Mouse (Mus musculus): Measurements from ENCODE around the gene Bloc1s5.

Gene Bloc1s5

DNA sequence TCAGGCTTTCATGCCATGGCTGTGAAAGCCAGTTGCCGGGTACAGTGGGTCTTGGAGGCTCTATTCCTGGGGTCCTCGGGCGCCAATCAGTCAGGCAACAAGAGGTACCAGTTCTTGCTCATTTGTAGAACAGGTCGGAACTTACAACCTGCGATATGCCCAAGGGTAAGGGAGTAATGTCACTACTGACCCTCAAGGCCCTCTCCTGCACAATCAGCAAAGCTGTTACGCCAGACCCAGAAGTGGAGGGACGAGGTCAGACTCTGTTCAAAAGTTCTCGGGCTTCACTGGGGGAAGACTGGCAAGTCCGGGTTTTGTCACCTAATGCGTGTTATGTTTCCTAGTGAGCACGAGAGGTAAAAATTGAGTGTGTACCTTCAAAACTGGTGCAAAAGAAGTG lies 34.1 kb downstream of the Bloc1s5 start:
- no peak for TF ChIP-seq GATA4 (IDR thresholded peaks at IDR 0.05; ENCODE audit: insufficient replicate concordance, low read length)

DNA sequence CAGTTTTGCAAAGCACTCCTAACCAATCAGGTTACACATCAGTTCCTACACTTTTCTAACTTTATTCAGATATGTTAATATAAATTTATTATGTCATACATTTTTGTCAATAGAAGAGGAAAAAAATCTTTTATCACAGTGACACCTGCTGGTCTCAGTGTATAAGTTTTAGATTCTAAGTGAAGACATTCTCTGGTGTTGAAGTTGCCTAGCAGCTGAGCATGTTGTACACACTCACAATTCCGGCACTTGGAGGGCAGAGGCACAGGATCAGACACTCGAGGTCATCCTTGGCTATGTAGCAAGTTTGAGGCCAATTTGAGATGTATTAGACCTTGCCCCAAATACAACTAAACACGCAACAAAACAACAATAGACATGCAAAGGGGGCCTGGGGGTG lies 37.8 kb downstream of the Bloc1s5 start:
- no peak for TF ChIP-seq GATA4 (IDR thresholded peaks at IDR 0.05; ENCODE audit: insufficient replicate concordance, low read length)

- no peak for TF ChIP-seq GATA4 (IDR thresholded peaks at IDR 0.05; ENCODE audit: insufficient replicate concordance, low read length)
Observed at GRCm38 (mm10) chr13:38596461-38596860, 38.4 kb downstream of the Bloc1s5 start.

- peak; percentile 84 for TF ChIP-seq GATA4 (IDR thresholded peaks at IDR 0.05; ENCODE audit: insufficient replicate concordance, low read length)
Observed at GRCm38 (mm10) chr13:38593114-38593513, 41.8 kb downstream of the Bloc1s5 start.

- TF ChIP-seq GATA4 (IDR thresholded peaks at IDR 0.05; ENCODE audit: insufficient replicate concordance, low read length): no peak
Observed at GRCm38 (mm10) chr13:38587350-38587749, 47.6 kb downstream of the Bloc1s5 start.

DNA sequence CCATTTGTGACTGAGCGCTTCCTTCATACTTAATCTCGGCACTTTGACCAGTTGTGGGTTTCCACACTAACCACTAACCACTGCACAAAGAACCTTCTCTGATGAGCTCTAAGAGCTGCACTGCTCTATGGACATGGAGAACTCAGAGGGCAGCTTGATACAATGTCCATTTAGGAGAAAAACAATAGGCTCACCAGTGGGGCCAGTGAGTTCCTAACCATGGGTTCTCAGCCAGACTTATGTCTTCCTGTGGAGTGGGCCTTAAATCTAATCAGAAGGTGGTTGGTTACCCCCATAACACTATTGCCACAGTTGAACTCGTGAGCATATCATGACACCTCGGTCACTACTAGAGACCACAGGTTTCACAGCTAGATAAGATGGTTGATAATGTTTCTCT lies 48.5 kb downstream of the Bloc1s5 start:
- no peak for TF ChIP-seq GATA4 (IDR thresholded peaks at IDR 0.05; ENCODE audit: insufficient replicate concordance, low read length)

DNA sequence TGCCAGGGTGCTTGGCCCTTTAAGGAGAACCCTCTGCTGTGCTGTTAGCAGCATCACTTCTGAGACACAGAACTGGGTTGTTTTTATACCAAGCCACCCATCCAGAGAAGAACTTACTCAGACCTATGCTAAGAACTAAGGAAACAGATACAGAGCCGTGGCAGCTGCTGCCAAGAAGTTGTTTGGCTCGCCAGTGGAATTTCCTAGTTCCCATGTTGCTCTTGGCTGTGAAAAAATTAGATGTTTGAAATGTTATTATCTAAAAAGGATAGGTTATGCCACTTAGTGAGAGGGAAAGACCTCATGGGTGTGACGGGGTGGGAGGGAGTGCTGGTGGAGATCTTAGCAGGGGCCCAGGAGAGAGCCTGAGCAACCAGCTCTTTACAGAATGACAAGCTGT lies 52.1 kb downstream of the Bloc1s5 start:
- TF ChIP-seq GATA4 (IDR thresholded peaks at IDR 0.05; ENCODE audit: insufficient replicate concordance, low read length): peak; percentile 30; the same call in 1 of the 2 replicates

- peak; percentile 54; the same call in 1 of the 2 replicates for TF ChIP-seq GATA4 (IDR thresholded peaks at IDR 0.05; ENCODE audit: insufficient replicate concordance, low read length)
Observed at GRCm38 (mm10) chr13:38580601-38581457, 54.1 kb downstream of the Bloc1s5 start.

- TF ChIP-seq GATA4 (IDR thresholded peaks at IDR 0.05; ENCODE audit: insufficient replicate concordance, low read length): peak; percentile 93; the same call in 1 of the 2 replicates
Observed at GRCm38 (mm10) chr13:38579971-38580600, 54.8 kb downstream of the Bloc1s5 start.

DNA sequence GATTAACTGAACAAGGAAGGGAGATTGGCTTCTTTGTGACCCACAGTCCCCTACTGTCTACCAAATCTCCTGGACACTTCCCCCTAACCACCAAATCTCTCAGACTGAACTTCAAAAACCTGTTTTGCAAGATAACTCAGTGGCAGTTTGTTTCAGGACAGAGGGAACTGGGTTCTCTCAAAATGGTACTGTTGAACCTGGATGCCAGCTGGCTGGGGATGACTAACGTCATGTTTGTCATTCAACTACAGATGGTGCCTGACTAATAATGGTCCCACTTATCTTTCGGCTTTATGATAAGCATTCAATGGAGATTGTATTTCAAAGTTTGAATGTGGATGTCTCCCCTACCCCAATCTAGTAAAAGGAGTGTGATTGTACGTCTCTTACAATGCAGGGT lies 60.2 kb downstream of the Bloc1s5 start:
- no peak for TF ChIP-seq GATA4 (IDR thresholded peaks at IDR 0.05; ENCODE audit: insufficient replicate concordance, low read length)

GRCm38 (mm10) chr13:38573281-38573680 lies 61.6 kb downstream of the Bloc1s5 start:
- no peak for TF ChIP-seq GATA4 (IDR thresholded peaks at IDR 0.05; ENCODE audit: insufficient replicate concordance, low read length)

GRCm38 (mm10) chr13:38565245-38565644 lies 69.7 kb downstream of the Bloc1s5 start:
- no peak for TF ChIP-seq GATA4 (IDR thresholded peaks at IDR 0.05; ENCODE audit: insufficient replicate concordance, low read length)

- no peak for TF ChIP-seq GATA4 (IDR thresholded peaks at IDR 0.05; ENCODE audit: insufficient replicate concordance, low read length)
Observed at GRCm38 (mm10) chr13:38554611-38555010, 80.3 kb downstream of the Bloc1s5 start.

GRCm38 (mm10) chr13:38554210-38554609 lies 80.7 kb downstream of the Bloc1s5 start:
- no peak for TF ChIP-seq GATA4 (IDR thresholded peaks at IDR 0.05; ENCODE audit: insufficient replicate concordance, low read length)

DNA sequence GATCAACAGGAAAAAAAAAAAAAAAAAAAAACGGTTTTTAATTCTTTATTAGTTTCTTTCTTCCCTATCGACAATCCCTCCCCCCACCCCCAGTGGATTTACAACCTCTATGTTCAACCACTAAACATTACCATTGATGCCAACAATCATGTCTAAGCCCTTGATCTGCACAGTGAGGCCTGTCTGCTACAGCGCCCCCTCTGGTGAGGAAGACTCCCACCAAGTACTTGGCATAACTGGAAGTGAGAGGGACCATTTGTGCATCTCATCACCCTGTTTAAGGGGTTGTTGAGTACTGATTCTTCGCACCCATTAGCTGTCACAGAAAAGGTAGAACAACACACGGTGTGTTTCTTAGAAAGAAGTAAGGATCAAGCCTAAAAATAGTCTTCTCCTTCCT lies 86.2 kb downstream of the Bloc1s5 start:
- no peak for TF ChIP-seq GATA4 (IDR thresholded peaks at IDR 0.05; ENCODE audit: insufficient replicate concordance, low read length)

DNA sequence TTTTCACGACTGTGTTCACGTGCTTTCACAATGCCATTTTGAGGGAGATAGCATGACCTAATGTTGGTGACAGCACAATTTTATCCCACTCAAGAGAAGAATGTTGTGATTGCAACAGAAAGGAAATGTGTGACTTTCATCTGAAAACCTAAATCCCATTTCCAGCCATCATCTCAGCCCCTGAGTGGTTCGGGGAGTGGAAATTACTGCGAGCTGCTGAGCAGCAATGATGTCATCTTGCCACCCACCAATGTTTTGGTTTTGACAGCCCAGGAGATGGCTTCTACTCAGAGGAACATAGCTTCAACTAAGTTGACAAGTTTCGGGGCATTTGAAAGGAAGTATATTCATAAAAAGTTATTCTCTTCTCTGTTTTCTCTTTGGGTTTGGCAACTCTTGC lies 87.2 kb downstream of the Bloc1s5 start:
- TF ChIP-seq GATA4 (IDR thresholded peaks at IDR 0.05; ENCODE audit: insufficient replicate concordance, low read length): no peak

All from liver, adult (tissue).